Comparison of ENCODE assay signal across 14 mouse cellular contexts in the genomic region with DNA sequence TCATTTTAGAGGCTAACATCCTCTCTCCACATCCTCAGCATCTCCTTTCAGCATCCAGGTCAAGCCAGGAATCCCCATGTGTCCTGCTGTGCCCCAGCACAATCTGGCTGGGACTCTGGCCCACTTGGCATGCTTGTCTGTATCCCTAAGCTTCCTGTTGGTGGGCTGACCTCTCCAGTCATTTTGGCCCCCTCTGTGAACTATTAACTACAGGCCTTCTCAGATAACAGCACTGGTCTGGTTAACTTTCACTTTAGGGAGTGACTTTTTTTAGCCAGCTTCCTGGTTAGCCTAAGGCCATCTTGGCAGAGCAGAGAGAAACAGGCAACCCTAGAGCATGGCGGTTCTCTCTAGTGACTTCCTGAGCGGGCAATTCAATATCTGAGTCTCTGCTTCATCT.
DNase-seq lines count a peak whose midpoint lies in the region.
"Had no signal": no experiment of that assay in that cellular context is flagged by ENCODE, and none has a peak within 500 bp of the region (broad histone marks: within the 10 kb centered on the region; RNA-seq: fewer than 3 reads in every experiment).

No protein-coding gene starts in this region.

- no peaks in the 10 kb centered on the region for H3K27me3 ChIP-seq in megakaryocyte, embryonic 14.5 days (replicated peaks)
- H3K27me3 ChIP-seq: hindbrain, embryonic 15.5 days; liver, embryonic 13.5 days; neural tube, embryonic 13.5 days had no signal

- no peak overlapping the region for H3K4me3 ChIP-seq in brown adipose tissue, adult 24 weeks (ENCODE audit: insufficient read depth, low read depth, low read length)
- H3K4me3 ChIP-seq in megakaryocyte, embryonic 14.5 days (replicated peaks): peak overlapping the region; percentile 69
- H3K4me3 ChIP-seq: erythroblast, embryonic 14.5 days; hindbrain, embryonic 15.5 days; liver, embryonic 13.5 days; neural tube, embryonic 13.5 days had no signal

- intact Hi-C loops in heart, postnatal 25 days (cut with DNase I): no loop called here
- intact Hi-C loops in left cerebral cortex, postnatal 10 days (cut with DNase I): no loop called here

- DNase-seq in heart, adult 8-10 months (ENCODE audit: low spot score): peak; percentile 6
- DNase-seq in heart, postnatal 25 days (ENCODE audit: low spot score): no peak
- peak; percentile 5 to 54 for DNase-seq in kidney, adult 8-10 months
- DNase-seq in ovary, postnatal 10 days (ENCODE audit: low spot score): no peak
- DNase-seq in left cerebral cortex, postnatal 10 days (ENCODE audit: extremely low spot score in 1 of 2, low spot score in 2 of 2): no peak
- no peak for DNase-seq in adrenal gland, postnatal 10 days
- DNase-seq: liver, embryonic 13.5 days; right cerebral cortex, postnatal 4 days; thymus, adult 2 months had no signal

- no peaks in the 10 kb centered on the region for H3K4me1 ChIP-seq in brown adipose tissue, adult 24 weeks (ENCODE audit: control insufficient read depth, insufficient read depth, insufficient read length, low read length)
- peaks cover 63% of the 10 kb centered on the region for H3K4me1 ChIP-seq in megakaryocyte, embryonic 14.5 days

- H3K36me3 ChIP-seq in megakaryocyte, embryonic 14.5 days (replicated peaks; ENCODE audit: low read length): peaks cover 51% of the 10 kb centered on the region
- H3K36me3 ChIP-seq: hindbrain, embryonic 15.5 days had no signal

- H3K9me3 ChIP-seq in megakaryocyte, embryonic 14.5 days: no peaks in the 10 kb centered on the region
- H3K9me3 ChIP-seq: hindbrain, embryonic 15.5 days; liver, embryonic 13.5 days; neural tube, embryonic 13.5 days had no signal

- peak overlapping the region; percentile 40 for H3K27ac ChIP-seq in brown adipose tissue, adult 24 weeks (replicated peaks; ENCODE audit: low read depth, low read length)
- H3K27ac ChIP-seq: hindbrain, embryonic 15.5 days; liver, embryonic 13.5 days; neural tube, embryonic 13.5 days had no signal

Comparison
In these comparisons a context has a peak if more than half of its experiments do, and no peak if none do; other contexts are left out.
1. DNase-seq: peak in heart, adult 8-10 months (single experiment) and kidney, adult 8-10 months (2 of 2); none in heart, postnatal 25 days (single experiment), ovary, postnatal 10 days (single experiment), left cerebral cortex, postnatal 10 days (0 of 2) and adrenal gland, postnatal 10 days (single experiment).